Mouse (Mus musculus) cerebellum, postnatal 10 days (tissue): ENCODE measurements around the gene Hip1r.
A peak's percentile ranks its signal among the peaks of the same experiment; 100 is the strongest.

ENCODE experiments used
- DNase-seq, 2 experiments: peaks; one replicate each; pipeline ENCODE4 v3.0.0; 2021; ENCODE audit warnings: mixed read lengths in 2 of 2

Gene Hip1r

DNA sequence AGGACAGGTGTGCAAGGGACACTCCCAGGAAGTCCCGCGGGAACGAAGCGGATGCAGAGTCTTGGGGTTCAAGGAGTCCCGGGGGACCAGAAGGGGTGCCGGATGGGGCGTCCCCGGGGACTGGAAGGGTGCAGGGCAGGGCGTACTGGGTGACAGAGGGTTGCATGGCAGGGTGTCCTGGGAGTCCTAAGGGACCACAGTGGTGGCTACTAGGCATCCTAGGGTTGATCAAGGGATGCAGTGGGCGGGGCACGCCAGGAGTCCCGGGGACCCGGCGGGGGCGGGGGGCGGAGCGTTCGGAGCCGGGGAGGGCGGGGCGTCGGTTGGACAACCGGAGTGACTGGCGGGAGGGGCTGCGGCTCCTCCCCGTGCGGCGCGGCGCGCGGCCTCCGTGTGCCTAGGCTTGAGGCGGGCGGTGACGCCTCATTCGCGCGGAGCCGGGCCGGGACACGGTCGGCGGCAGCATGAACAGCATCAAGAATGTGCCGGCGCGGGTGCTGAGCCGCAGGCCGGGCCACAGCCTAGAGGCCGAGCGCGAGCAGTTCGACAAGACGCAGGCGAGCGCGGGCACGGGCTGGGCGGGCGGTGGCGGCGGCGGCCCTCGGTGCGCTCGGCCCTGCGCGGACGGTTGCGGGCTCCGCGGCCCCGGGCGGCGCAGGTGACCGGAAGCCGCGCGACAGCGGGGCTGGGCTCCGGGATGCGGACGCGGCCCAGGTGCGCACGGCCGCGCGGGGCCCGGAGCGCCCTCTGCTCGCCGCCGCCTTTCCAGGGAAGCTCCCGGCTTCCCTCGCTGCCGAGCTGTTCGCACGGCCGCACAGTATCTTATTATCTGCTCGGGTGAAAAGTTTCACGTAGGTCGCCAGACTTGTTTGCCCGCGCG is at the start of gene Hip1r:
Hip1r (plus strand) TSS at position 330 of the 880 bp plus-strand sequence.
- peak; percentile 87 to 91 for DNase-seq

- no peak for DNase-seq
Observed at GRCm38 (mm10) chr5:123927118-123927517, 46.3 kb upstream of the Hip1r start, which contains the start of gene Gm43518. Gene Gm43518, plus strand, starts transcription at chr5:123927418.

DNA sequence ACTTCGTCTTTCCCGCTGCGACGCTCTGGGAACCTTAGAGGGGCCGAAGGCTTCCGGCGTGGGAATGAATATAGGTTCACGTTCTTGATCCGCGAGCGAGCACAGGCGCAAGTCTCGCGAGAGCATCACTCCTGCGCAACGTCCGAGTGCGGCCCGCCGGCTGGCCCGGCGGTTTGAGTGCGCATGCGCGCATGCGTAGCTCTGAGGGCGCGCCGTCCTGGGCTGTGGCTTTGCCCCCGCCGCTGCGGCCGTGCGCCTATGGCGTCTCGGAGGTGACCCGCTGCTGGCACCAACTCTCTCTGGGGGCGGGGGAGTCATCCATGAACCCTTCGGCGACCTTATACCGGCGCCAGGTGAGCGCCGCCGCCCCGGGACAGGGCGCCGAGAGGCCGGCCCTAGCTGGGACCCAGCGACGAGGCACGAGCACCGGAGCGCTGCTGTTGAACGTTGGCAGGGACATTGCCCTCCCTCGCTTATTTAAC is 42.9 kb upstream of the Hip1r start, which contains the start of gene Ccdc62:
Ccdc62 (plus strand) TSS at position 172 of the 482 bp plus-strand sequence.
- peak; percentile 96 to 98 for DNase-seq

DNA sequence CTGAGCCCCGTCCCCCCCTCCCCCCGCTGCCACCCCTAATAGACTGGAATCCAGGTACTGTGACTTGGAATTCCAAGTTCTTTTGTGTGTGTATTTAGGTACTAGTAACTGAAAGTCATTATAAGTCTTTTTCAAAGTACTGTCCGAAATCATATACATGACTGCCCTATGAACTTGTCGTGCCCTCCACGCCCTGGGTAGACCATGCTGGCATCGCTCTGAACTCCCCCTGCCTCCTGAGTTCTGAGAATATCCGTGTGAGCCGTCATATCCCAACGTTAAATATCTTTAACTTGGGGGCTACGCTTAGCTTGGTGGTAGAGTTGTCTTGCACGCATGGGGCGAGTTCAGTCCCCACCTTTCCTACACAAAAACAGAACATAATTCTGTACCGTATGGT is 42.3 kb upstream of the Hip1r start:
- no peak for DNase-seq

DNA sequence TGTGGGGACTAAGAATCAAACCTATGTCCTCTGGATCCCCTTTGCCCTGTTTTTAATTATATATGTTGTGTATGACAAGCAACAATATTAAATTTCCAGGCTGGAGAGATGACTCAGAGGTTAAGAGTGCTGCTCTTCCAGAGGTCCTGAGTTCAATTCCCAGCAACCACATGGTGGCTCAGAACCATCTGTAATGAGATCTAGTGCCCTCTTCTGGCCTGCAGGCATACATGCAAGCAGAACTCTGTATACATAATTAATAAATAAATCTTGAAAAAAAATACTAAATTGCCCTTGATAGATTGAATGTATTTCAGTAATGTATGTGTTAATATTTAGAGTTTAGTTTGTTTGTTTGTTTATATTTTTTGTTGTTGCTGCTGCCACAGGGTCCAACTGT is 40.5 kb upstream of the Hip1r start:
- DNase-seq: no peak

- DNase-seq: no peak
Observed at GRCm38 (mm10) chr5:123933556-123933955, 39.9 kb upstream of the Hip1r start.

GRCm38 (mm10) chr5:123933957-123934591 is 39.4 kb upstream of the Hip1r start:
- peak; percentile 47 to 55 for DNase-seq

- DNase-seq: no peak
Observed at GRCm38 (mm10) chr5:123935931-123936330, 37.5 kb upstream of the Hip1r start.

DNA sequence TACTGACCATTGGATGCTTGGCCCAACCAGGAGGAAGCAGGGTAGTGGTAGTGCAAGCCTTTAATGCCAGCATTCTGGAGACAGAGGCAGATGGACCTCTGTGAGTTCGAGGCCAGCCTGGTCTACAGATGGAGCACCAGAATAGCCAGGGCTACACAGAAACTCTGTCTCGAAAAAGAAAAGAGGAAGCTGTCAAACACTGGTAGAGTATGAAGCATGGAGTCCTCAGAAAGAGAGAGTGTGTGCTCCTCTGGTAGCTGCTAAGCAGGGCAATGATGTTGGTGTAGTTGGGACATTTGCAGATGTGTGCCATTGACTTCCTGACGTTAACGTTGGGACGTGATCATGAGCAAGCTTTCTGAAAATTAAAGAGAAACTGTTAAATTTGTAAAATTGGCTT is 34.9 kb upstream of the Hip1r start:
- DNase-seq: no peak

DNA sequence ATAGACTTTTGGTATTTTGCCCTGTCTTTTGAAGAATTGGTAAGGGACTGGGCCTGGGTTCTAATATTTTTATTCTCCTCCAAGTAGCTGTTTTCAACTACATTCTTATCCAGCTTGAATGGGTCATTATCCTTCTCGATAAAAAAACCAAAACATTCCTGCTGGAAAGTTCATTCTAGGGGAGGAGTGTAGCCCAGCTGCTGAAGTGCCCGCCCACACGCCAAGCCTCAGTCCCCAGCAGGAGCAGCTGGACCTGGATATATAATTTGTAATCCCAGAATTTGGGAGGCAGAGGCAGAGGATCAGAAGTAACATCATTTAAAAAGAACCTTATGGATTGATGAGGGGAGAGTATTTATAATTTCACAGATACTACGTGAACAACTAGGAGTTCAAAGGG is 26.9 kb upstream of the Hip1r start:
- no peak for DNase-seq

DNA sequence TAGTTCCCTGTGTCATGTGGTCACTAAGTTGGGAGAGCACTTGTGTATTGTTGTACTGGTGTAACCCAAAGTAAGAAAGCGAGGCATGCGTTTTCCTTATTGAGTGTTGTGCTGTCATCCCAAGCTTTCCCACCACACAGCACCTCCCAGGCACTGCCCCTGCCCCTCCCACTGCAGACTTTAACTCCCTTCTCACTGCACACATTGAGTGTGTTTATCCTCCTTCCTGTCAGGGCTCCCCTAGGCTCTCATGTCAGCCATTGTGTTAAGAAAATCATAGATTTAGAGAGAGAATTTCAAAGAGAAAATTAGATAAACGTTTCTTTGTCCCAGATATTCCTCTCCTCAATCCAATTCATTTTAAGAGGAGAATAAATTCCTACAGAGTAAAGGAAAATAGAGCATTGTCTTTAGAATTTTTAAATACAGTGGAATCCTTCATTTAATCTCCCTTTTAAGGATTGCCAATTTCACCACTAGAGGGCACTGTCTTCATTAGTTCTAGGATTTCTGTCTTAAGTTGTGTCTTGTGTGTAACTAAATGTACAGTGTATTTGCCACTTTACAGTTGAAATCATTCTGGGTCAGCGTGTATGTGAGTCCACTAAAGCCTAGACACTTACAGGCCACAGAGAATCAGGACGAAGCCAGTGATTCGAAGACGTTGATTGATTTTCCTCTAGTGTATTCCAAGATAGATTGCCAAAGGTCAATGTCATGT is 26.2 kb upstream of the Hip1r start:
- DNase-seq: peak; percentile 55 to 87

DNA sequence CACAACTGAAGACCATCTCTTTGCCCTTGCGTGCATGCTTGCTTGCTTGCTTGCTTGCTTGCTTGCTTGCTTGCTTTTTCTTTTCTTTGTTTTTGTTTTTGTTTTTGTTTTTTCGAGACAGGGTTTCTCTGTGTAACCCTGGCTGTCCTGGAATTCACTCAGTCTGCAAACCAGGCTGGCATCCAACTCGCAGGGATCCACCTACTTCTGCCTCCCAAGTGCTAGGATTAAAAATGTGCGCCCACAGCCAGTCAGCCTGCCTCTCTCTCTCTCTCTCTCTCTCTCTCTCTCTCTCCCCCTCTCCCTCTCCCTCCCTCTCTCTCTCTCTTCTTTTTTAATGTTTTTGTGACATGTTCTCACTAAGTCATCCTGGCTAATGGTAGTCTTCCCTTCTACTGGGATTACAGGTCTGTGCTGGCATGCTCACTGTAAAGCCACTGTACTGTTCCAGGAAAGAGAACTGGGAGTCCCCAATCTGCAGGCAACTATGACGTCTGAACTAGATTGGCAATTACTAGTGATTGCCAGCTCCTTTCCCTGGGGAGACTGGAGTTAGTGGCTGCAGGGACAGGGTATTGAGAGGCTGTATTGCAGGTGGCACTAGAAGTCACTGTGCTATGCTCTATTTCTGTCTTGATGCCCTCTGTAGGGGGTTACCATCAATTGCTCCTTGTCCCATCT is 20.9 kb upstream of the Hip1r start:
- peak in 1 of 2 experiments; percentile 31 for DNase-seq

- no peak for DNase-seq
Observed at GRCm38 (mm10) chr5:123957213-123957612, 16.2 kb upstream of the Hip1r start.

DNA sequence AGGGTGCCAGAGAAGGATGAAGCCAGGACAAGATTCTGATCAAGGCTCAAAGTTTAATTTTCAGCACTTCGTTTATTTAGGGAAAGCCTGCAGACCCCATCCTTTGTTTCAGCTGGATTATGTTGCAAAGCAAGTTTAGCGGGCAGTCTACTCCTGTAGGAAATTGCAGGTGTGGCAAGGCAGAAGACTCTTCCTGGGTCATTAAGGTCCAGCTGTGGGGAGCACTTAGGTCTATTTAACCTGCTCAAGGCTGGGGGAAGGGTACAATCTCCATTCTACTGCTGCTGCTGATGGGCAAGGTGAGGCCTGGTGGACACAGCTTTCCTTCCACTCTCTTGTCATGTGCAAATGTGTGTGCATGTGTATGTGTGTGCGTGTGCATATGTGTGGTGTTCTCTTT is 14.4 kb upstream of the Hip1r start:
- no peak for DNase-seq

- no peak for DNase-seq
Observed at GRCm38 (mm10) chr5:123960129-123960528, 13.3 kb upstream of the Hip1r start.

DNA sequence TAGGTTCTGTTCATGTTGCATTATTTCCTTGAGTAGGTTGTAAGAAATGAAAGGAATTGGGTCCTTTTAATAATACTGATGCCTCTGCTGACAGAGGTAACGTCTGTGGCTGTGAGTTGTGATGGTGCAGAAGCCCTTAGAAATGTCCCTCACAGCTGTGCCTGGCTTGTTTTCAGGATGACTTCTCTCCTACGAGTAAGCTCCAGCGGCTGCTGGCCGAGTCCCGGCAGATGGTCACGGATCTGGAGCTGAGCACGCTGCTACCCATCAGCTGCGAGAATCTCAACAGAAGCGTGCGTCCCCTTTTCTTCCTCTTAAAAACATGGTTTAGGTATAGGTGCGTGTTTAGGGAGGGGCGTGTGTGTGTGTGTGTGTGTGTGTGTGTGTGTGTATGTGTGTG is 12.4 kb upstream of the Hip1r start:
- DNase-seq: peak; percentile 54 to 55

DNA sequence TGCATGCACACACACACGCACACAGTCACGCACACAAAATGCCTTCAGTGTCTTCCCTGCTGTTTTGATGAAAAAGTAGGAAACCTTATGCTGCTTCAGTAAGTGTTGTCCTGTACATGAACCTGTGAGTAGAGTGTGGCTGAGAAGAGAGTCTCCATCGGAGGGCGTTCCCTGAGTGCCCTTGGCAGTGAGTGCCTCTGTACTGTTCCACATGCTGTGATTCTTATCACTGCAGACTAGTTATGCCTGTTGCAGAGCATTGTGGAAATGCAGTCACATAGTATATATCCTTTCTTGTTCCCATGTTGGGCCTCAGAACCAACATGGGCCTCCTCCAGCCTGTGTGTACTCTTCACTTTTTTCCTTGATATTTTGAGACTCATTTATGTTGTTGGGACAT is 9.2 kb upstream of the Hip1r start:
- DNase-seq: no peak

DNA sequence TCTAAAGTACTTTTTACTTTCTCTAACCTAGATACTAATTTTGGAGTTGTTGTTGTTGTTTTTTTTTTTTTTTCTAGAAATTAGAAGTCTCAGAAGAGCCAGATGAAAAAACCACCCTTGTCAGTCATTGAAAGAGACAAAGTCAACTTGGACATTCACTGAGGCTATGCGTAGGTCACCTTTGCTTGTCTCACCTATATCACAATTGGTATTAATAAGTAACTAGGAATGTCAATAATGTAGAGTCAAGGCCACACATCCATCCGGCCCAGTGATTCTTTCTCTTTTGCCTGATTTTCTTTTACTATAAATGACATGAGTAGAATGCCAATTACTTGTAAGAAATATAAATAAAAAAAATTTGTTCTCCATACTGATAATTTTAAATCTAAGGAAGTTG is 6.7 kb upstream of the Hip1r start:
- no peak for DNase-seq

- no peak for DNase-seq
Observed at GRCm38 (mm10) chr5:123968468-123968867, 5.0 kb upstream of the Hip1r start.

DNA sequence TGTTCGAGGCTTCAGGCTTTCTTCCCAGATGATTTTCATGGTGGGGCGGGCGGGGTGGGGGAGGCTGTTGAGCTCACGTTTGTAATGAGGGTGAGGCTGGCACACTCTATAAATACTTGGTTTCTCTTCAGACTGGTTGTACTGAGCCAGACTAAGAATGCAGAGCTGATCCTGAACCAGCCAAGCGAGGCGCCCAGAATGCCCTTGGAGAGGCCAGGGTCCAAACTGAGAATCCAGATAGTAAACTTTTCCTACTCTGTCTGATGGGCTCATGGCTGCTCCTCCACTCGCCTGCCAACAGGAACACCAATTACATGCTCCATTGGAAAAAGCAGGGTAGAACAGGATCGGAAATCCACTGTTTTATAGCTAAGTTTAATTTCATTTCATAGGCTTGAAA is 4.2 kb upstream of the Hip1r start:
- DNase-seq: no peak

DNA sequence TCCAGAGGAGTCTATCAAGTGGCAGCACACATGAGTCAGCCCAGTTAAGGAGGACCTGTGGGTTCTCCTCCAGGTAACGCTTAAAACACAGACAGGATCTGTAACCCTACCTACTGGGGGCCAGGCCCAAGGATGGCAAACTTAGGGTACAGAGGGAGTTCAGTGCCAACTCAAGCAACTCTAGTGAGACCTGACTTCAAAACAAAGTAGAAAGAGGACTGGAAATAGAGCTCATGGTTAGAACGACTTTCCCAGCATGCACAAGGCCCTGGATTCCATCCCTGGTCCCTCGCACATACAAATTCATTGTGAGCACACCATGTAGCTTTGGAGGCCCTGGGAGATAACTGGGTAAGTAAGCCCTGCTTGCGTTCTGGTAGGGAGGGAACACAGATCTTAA is 2.9 kb upstream of the Hip1r start:
- no peak for DNase-seq

DNA sequence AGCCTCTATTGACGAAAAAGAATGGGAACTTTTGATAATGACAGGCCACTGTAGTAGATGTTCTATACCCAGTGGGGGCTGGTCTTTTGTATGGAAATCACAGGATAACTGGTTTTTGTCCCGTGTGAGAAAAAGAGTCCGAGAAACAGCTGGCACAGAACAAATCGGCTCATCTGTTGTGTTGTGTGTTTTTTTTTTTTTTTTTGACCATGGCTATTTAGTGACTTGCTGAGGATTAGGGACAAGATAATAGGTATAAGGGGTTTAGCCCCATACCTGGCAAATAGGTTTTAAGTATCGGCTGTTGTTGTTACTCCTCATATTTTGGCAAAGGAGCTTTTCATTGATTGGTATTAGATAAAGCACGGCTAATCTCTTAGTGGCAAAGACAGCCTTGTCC is 975 bp upstream of the Hip1r start:
- no peak for DNase-seq

DNA sequence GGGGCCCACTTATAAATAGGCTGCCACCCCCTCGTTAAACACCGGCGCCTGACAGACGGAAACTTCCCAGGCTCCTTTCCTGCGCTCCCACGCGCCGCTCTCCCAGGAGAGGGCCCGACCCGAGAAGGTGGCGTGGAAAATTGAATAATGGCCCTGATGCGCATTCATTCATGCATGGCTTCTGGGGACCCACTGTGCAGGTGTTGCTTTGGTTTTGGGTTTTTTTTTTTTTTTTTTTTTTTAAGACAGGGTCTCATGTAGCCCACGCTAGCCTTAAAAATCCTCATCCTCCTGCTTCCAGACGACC is 704 bp downstream of the Hip1r start:
- peak in 1 of 2 experiments; percentile 55 for DNase-seq
